Mouse (Mus musculus): ENCODE results near the gene Tas2r125.
A peak's percentile ranks its signal among the peaks of the same experiment; 100 is the strongest.

Gene Tas2r125

GRCm38 (mm10) chr6:132909351-132909750 is at the start of gene Tas2r125:
Tas2r125 (plus strand) TSS chr6:132909651.
- DNase-seq (ENCODE audit: low read depth, low spot score): no peak

- no peak for DNase-seq (ENCODE audit: low read depth, low spot score)
Measured at GRCm38 (mm10) chr6:132867708-132868107, 41.7 kb upstream of the Tas2r125 start, which contains the start of gene Tas2r110. Tas2r110 (plus strand) TSS chr6:132868008.

- DNase-seq (ENCODE audit: low read depth, low spot score): no peak
Measured at GRCm38 (mm10) chr6:132892711-132893110, 16.7 kb upstream of the Tas2r125 start, which contains the start of gene Tas2r113. Tas2r113 (plus strand) TSS chr6:132893011.

- peak; percentile 53 for DNase-seq (ENCODE audit: low read depth, low spot score)
Measured at GRCm38 (mm10) chr6:132941376-132941775, 31.9 kb downstream of the Tas2r125 start.

- DNase-seq (ENCODE audit: low read depth, low spot score): no peak
Measured at GRCm38 (mm10) chr6:132950802-132951201, 41.4 kb downstream of the Tas2r125 start, which contains the start of gene Tas2r129. Tas2r129 (plus strand) TSS chr6:132951102.

GRCm38 (mm10) chr6:132957819-132958218 is 48.4 kb downstream of the Tas2r125 start, which contains the start of gene Tas2r131:
Tas2r131 (minus strand) TSS chr6:132957919.
- no peak for DNase-seq (ENCODE audit: low read depth, low spot score)
